Mouse (Mus musculus): ENCODE measurements around the gene Acads. TPM values are rescaled to one million over a fixed set of nuclear protein-coding genes. Genes with fewer than 3 reads are reported as not detected.
"Not testable (repeated sequence)": the region's sequence is repeated elsewhere in the genome, so short reads cannot be mapped to it uniquely, and the experiment has no call there.

Acads gene
- total RNA-seq, 2 experiments from 2014 or later = 68.8 to 71.7 TPM

- intact Hi-C loops (cut with DNase I) = loop anchor here (5.0 kb wide), 1 partner anchor 110 kb away; the partner anchor contains the start of gene Pop5
- no peak for DNase-seq
These were observed 8.5 kb upstream of the Acads start for GRCm38 (mm10) chr5:115127421-115128179.

GRCm38 (mm10) chr5:115126578-115127312 lies 7.6 kb upstream of the Acads start:
- no peak for DNase-seq
- intact Hi-C loops (cut with DNase I) = loop anchor here (5.0 kb wide), 1 partner anchor 111 kb away; the partner anchor contains the start of gene Pop5

- intact Hi-C loops (cut with DNase I) = loop anchor here (1.0 to 5.0 kb wide), 2 partner anchors 38 to 112 kb away; partner anchors contain the start of gene Pop5
- DNase-seq = peak; percentile 80 to 83
These were observed 6.2 kb upstream of the Acads start for GRCm38 (mm10) chr5:115125211-115125871.

DNA sequence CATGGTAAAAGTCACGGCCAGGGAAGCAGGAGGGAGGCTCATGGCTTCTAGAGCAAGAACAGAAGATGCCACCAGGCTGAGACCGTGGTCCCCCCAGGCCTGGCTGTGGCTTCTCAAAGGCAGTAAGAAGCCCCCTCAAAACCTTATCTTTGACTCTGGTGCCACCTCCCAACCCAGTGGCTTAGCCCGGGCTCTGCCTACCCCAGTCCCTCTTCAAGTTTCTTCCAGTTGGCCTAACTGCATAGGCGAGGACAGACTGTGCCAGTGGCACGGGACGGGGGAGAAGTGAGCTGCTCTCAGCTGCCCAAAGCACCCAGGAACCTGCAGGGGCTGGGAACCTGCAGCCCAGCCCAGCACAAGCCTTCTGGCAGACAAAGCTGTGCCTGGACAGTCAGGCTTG lies 5.5 kb upstream of the Acads start:
- intact Hi-C loops (cut with DNase I) = loop anchor here (1.0 to 5.0 kb wide), 2 partner anchors 39 to 113 kb away; partner anchors contain the start of gene Pop5
- peak in 1 of 2 experiments; percentile 10 for DNase-seq

GRCm38 (mm10) chr5:115120978-115121377 lies 1.8 kb upstream of the Acads start:
- intact Hi-C loops (cut with DNase I) = no loop called here
- no peak for DNase-seq

GRCm38 (mm10) chr5:115117467-115117866 lies 1.7 kb downstream of the Acads start:
- intact Hi-C loops (cut with DNase I) = no loop called here
- no peak for DNase-seq

DNA sequence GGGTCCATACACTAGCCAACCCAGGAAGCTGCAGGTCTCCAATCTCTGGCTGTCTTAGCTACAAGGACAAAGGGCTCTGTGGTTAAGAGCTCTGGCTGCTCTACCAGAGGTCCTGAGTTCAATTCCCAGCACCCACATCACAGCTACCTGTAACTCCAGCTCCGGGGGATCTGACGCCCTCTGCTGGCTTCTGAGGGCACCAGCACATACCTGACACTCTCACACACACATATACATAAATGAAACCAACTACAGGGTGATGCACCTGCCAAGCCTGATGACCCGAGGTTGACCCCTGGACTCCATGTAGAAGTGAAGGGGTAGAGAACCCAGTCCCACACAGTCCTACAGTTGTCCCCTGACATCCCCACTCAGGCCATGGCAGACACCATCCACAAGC lies 2.7 kb downstream of the Acads start:
- intact Hi-C loops (cut with DNase I) = no loop called here
- DNase-seq = no peak

DNA sequence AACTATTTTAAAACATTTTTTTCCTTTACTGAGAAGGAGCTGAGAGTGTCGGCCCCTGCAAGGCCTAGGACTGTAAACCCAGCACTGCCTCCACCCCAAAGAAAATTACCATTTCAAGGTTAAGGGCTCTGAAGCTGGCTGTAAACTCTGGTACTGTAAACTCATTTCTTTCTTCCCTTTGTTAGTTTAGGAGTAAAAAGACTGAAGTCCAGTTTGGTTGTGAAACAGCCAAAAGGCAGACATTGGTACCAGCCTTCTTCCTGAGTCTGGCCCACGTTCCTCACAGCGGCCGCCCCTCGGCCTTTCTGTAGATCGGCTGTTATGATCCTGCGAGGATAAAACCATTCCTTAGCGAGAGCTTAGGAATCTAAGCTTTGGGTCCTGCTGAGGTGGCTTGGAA lies 4.6 kb downstream of the Acads start:
- intact Hi-C loops (cut with DNase I) = no loop called here
- DNase-seq = no peak

DNA sequence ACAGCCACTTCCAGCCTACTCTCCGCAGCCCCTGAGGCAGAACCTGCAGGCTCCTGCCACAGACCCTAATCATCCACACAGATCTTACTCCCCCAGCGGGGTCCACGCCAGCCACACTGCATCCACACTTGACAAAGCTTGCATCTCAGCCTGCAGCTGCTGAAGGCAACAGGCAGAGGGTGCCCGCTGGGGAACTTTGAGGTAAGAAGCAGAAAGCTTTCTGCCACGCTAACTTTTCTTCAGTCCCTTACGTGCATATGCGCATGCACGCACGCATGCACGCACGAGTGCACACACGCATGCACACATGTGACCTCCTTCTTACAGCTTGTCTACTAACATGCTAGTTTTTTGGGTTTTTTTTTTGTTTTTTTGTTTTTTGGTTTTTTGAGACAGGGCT lies 5.9 kb downstream of the Acads start:
- intact Hi-C loops (cut with DNase I) = no loop called here
- DNase-seq = no peak

DNA sequence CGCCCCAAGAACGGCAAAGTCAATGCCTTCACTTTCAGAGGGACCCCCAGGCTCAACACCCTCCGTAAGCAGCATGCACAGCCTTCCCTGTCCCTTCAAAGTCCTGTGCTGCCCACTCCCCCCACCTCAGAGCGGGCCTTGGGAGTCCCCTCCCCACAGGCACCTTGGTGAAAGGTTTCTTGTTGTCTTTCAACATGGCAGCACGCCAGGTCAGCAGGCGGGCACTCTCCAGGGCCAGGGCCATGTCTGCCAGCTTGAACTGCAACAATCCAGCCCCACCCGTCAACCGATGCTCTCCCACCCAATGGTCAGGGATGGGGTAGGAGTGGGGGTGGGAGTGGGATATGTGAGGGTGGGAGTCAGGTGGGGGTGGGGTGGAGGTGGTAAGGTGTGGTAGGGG lies 8.0 kb downstream of the Acads start:
- intact Hi-C loops (cut with DNase I) = no loop called here
- no peak for DNase-seq

DNA sequence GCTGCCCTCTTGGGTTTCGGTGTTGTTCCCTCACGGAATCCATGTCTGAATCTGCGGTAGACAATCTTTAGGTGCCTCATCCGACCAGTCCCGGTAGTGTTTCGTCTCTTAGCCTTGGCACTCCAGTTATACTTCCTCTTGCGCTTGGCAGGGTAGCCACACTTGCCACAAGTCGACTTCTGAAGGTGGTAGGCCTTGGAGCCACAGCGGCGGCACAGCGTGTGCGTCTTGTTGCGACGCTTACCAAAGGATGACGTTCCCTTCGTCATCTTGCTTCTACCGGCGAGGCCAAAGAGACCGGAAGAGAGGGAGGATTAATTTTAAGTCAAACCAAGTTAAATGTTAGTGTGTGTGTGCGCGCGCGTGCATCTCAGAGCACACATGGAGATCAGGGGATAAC lies 15.9 kb downstream of the Acads start:
- intact Hi-C loops (cut with DNase I) = not testable (repeated sequence)

GRCm38 (mm10) chr5:115102231-115102630 lies 16.9 kb downstream of the Acads start:
- no peak for DNase-seq
- intact Hi-C loops (cut with DNase I) = no loop called here

More for the DNA sequence above, 15.9 kb downstream of the Acads start:
- not testable (repeated sequence) for DNase-seq

DNA sequence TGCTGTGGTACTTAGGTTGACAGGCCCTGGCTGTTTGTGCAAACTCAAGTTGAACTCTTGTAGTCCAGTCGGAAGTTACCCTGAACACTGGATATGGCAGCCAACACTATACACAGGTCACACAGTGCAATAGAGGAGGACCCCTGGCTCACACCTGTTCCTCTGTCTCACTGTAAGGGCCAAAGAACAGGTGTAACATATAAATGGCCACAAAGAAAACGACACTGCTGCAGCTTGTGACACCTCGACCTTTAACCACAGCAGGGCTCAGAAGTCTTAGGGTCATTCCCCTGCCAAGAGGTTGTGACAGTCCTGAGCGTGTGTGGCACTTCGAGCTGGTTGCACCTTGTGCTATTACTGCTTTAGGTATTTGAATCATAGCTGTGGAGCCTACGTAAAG lies 18.7 kb downstream of the Acads start:
- intact Hi-C loops (cut with DNase I) = no loop called here
- no peak for DNase-seq

DNA sequence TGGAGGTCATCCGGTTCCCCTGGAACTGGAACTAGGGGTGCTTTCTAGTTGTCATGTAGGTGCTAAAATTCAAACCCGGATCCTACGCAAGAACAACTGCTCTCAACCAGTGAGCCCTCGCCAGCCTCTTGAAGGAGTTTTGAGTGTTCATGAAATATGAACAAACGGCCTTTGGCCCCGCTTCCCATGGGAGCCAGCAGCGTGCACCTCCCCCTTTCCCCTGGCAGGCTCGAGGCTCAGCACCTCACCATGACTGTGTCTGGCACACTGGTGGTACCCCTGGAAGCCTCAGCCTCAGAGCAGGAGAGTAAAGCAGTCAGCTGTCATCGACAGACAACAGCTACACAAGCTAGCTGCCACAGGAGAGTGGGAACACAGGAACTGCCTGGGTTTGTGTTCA lies 19.2 kb downstream of the Acads start:
- intact Hi-C loops (cut with DNase I) = no loop called here
- DNase-seq = no peak

DNA sequence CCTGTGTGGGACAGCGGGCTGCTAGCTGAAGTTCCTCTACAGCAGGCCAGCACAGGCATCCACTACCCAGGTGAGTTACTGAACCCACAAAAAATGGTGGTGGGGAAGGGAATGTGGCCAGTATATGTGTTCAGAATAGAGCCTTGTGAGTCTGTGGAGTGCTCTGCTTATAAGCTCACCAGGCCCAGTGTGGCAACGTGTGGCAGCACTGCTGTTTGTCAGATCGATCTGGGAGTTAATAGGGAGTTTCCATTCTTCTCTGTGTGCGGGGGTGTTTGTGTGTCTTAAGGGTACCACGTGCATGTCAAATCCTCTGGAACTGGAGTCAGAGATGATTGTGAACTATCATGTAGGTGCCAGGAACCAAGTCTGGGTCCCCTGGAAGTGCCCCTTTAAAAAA lies 19.6 kb downstream of the Acads start:
- intact Hi-C loops (cut with DNase I) = no loop called here
- DNase-seq = no peak

- no peak for DNase-seq
- intact Hi-C loops (cut with DNase I) = no loop called here
These were observed 21.0 kb downstream of the Acads start, which contains the start of gene Gm10401 for GRCm38 (mm10) chr5:115098195-115098594. Gene Gm10401, minus strand, starts transcription at chr5:115098295.

DNA sequence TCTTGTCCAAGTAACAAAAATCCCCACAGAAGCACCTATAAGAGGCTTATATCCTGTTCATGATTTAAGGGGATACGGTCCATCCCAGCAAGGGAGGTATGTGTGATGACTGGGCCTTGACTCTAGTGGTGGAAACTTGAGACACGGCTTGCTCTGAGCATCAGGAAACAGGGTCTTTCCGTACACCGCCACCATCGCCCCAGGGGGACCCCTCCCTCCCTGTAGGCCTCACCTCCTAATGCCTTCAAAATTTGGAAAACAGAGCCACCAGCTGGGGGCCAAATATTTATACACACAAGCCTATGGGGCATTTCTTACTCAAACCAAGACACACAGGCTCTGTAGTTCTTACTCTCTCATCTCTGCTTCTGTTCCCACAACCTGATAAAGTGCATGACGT lies 27.4 kb downstream of the Acads start:
- intact Hi-C loops (cut with DNase I) = no loop called here

GRCm38 (mm10) chr5:115091015-115091414 lies 28.1 kb downstream of the Acads start:
- DNase-seq = no peak
- intact Hi-C loops (cut with DNase I) = no loop called here

More for the DNA sequence above, 27.4 kb downstream of the Acads start:
- DNase-seq = no peak

- intact Hi-C loops (cut with DNase I) = no loop called here
- DNase-seq = no peak
These were observed 29.4 kb downstream of the Acads start for GRCm38 (mm10) chr5:115089592-115090268.

DNA sequence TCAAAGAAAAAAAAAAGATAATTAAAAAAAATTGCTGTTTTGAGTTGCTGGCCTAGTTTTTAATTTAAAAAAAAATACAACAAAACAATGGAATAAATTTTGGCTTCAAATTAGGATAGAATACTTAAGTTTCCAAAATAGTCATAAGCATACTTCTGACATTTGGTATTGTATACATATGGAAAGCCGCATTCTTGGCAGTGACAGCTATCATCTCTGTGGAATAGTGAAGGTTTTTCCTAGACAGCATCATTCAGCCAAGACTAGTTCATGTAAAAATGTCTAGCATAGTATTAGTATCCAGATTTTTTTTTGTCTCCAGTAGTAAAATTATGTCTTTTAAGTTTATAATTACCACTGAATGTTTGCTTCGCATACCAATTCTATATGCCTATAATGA lies 33.5 kb downstream of the Acads start:
- intact Hi-C loops (cut with DNase I) = no loop called here
- no peak for DNase-seq

Data from gastrocnemius, postnatal 36 days (tissue).